16 mouse cellular contexts compared by ENCODE assay signal in the genomic region with DNA sequence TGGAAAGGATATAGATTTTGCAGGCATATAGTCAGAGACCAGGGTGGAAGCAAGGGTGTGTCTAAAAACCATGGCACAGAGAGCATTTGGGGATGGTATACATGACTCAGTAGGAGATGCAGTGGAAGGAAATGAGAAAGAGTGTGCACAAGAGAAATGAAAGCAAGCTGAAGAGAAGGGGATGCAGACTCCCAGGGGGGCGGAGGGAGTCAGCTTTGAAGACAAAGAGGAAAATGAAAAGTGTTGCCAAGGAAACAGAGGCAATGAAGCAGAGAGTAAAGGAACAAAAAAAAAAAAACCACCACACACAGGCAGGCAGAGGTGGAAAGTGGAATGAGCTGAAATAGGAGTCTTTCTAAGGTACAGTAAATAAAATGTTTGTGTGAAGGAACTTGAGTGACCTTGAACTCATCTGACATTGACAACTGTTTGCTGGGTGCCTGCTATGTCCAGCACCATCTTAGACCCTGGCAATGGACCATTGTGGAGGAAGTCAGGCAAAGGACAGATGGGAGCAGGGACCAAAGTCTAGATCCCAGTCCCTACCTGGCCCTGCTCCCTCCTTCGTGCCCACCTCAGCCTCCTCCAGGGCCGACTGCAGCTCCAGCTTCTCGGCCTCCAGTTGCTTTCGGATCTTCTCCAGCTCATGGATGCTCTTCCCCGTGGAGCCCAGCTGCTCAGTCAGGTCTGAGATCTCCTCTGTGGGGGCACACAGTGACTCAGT. TPM values are rescaled to one million over a fixed set of nuclear protein-coding genes. Genes with fewer than 3 reads are reported as not detected.
DNase-seq lines count a peak whose midpoint lies in the region; ATAC-seq and TF ChIP-seq lines count a peak whose summit lies in the region.
"Had no signal": no experiment of that assay in that cellular context is flagged by ENCODE, and none has a peak within 500 bp of the region (broad histone marks: within the 10 kb centered on the region; RNA-seq: fewer than 3 reads in every experiment).

No protein-coding gene starts in this region.

- H3K27me3 ChIP-seq in heart, postnatal 0 days (ENCODE audit: control insufficient read depth, insufficient read depth, low read length) = no peaks in the 10 kb centered on the region
- H3K27me3 ChIP-seq in forebrain, embryonic 15.5 days = no peaks in the 10 kb centered on the region

- H3K9me3 ChIP-seq in heart, postnatal 0 days (replicated peaks; ENCODE audit: control insufficient read depth, low read length) = no peaks in the 10 kb centered on the region
- no peaks in the 10 kb centered on the region for H3K9me3 ChIP-seq in forebrain, embryonic 15.5 days

- no peak for DNase-seq in heart, postnatal 0 days (ENCODE audit: low spot score)
- no peak for DNase-seq in heart, adult 8-10 months (ENCODE audit: low spot score)
- DNase-seq in left cerebral cortex, postnatal 14 days (ENCODE audit: low spot score in 2 of 2) = peak; percentile 52 to 75
- peak; percentile 28 to 43 for DNase-seq in right cerebral cortex, adult 2 months (ENCODE audit: low spot score in 2 of 2)
- DNase-seq in cerebellum, postnatal 36 days = no peak
- DNase-seq in thymus, postnatal 10 days (ENCODE audit: low spot score in 2 of 2) = no peak
- DNase-seq in gastrocnemius, postnatal 36 days = no peak
- DNase-seq: kidney, adult 9 months; lung, adult 18-20 months; spleen, adult 18-20 months had no signal

- H3K4me2 ChIP-seq in heart, postnatal 0 days (ENCODE audit: low read depth, low read length) = peak overlapping the region; percentile 61
- no peak overlapping the region for H3K4me2 ChIP-seq in forebrain, embryonic 15.5 days (replicated peaks)

- 64% methylated on average over 6 of the region's 6 CpGs for WGBS in heart, postnatal 0 days
- 67% methylated on average over 6 of the region's 6 CpGs for WGBS in forebrain, embryonic 15.5 days

- H3K4me1 ChIP-seq in heart, postnatal 0 days (ENCODE audit: control insufficient read depth, insufficient read depth) = 0 out of 2 replicates have a peak, but pooled peaks cover 4% of the 10 kb centered on the region
- peaks cover 10% of the 10 kb centered on the region for H3K4me1 ChIP-seq in forebrain, embryonic 15.5 days

- H3K9ac ChIP-seq in heart, postnatal 0 days (replicated peaks; ENCODE audit: low read depth, low read length) = peak overlapping the region; percentile 46; the same call in 1 of the 2 replicates
- 0 out of 2 replicates have a peak overlapping the region, but pooled peaks have one; percentile 1 for H3K9ac ChIP-seq in forebrain, embryonic 15.5 days (replicated peaks)

- TF ChIP-seq CTCF in heart, postnatal 0 days (IDR thresholded peaks at IDR 0.05; ENCODE audit: low read depth) = no peak

- ATAC-seq in heart, postnatal 0 days (ENCODE audit: insufficient read depth, low read depth) = no peak
- ATAC-seq in forebrain, embryonic 15.5 days (replicated peaks) = peak; percentile 42; the same call in 1 of the 2 replicates

- intact Hi-C loops in left cerebral cortex, postnatal 14 days (cut with DNase I) = no loop called here
- intact Hi-C loops in gastrocnemius, postnatal 36 days (cut with DNase I) = no loop called here

- no peak for TF ChIP-seq EP300 in heart, postnatal 0 days (IDR thresholded peaks at IDR 0.05; ENCODE audit: low read depth)

- peaks cover 75% of the 10 kb centered on the region for H3K36me3 ChIP-seq in heart, postnatal 0 days (replicated peaks; ENCODE audit: control insufficient read depth, insufficient read depth, low read length)
- H3K36me3 ChIP-seq in forebrain, embryonic 15.5 days = no peaks in the 10 kb centered on the region

- peak overlapping the region; percentile 96 for H3K27ac ChIP-seq in heart, postnatal 0 days (ENCODE audit: low read depth)
- peak overlapping the region; percentile 79 for H3K27ac ChIP-seq in forebrain, embryonic 15.5 days (replicated peaks)

- H3K4me3 ChIP-seq in heart, postnatal 0 days (ENCODE audit: low read depth, low read length) = no peak overlapping the region
- no peak overlapping the region for H3K4me3 ChIP-seq in forebrain, embryonic 15.5 days

RNA-seq across cellular contexts. Expression of a gene that starts 2.5 kb away (rescaled TPM):
- total RNA-seq in heart, postnatal 0 days (2014; rRNA removed; ENCODE audit: low replicate concordance) = not detected in 2 replicates
- not detected in 2 replicates for polyA plus RNA-seq in heart, postnatal 0 days (2015; fragmentation: Nextera tagmentation; extraction: Ambion mirVana)
- not detected for total RNA-seq in heart, adult 8-10 months (2022)
- not detected in 2 replicates for polyA plus RNA-seq in forebrain, embryonic 15.5 days (2015; fragmentation: Nextera tagmentation; extraction: Ambion mirVana)
- total RNA-seq in left cerebral cortex, postnatal 14 days (2021) = not detected
- not detected for total RNA-seq in gastrocnemius, postnatal 36 days (2021)
- total RNA-seq: adrenal gland, postnatal 4 days; common myeloid progenitor, adult 5-6 weeks; left cerebral cortex, postnatal 10 days; MEL; monocyte, adult 5-6 weeks had no signal

RNA-seq across cellular contexts. Expression of a gene that starts 7.5 kb away (rescaled TPM):
- total RNA-seq in heart, postnatal 0 days (2014; rRNA removed; ENCODE audit: low replicate concordance) = 3,860 and 3,976 TPM in 2 replicates
- 8,242 and 9,737 TPM in 2 replicates for polyA plus RNA-seq in heart, postnatal 0 days (2015; fragmentation: Nextera tagmentation; extraction: Ambion mirVana)
- over 10,000 TPM; 18,156 to 23,973 (median 22,335) TPM for total RNA-seq in heart, adult 8-10 months (2022)
- polyA plus RNA-seq in forebrain, embryonic 15.5 days (2015; fragmentation: Nextera tagmentation; extraction: Ambion mirVana) = 1.0 and 1.3 TPM in 2 replicates
- 1 to 10 TPM; 2.7 to 3.7 TPM for total RNA-seq in left cerebral cortex, postnatal 14 days (2021)
- 100 to 1,000 TPM in 1 of 2 experiments, 10 to 100 TPM in 1; 40.5 to 246 TPM for total RNA-seq in gastrocnemius, postnatal 36 days (2021)
- total RNA-seq: common myeloid progenitor, adult 5-6 weeks; MEL; monocyte, adult 5-6 weeks had no signal

RNA-seq across cellular contexts. Expression of a gene that starts 20.2 kb away (rescaled TPM):
- 4,273 and 4,731 TPM in 2 replicates for total RNA-seq in heart, postnatal 0 days (2014; rRNA removed; ENCODE audit: low replicate concordance)
- 1,026 and 1,537 TPM in 2 replicates for polyA plus RNA-seq in heart, postnatal 0 days (2015; fragmentation: Nextera tagmentation; extraction: Ambion mirVana)
- 1,000 to 10,000 TPM; 1,453 to 2,519 (median 2,136) TPM for total RNA-seq in heart, adult 8-10 months (2022)
- 6.5 and 6.7 TPM in 2 replicates for polyA plus RNA-seq in forebrain, embryonic 15.5 days (2015; fragmentation: Nextera tagmentation; extraction: Ambion mirVana)
- total RNA-seq in left cerebral cortex, postnatal 14 days (2021) = 1 to 10 TPM; 5.6 to 7.8 TPM
- total RNA-seq in gastrocnemius, postnatal 36 days (2021) = 1,000 to 10,000 TPM in 1 of 2 experiments, 100 to 1,000 TPM in 1; 194 to 1,204 TPM
- total RNA-seq: common myeloid progenitor, adult 5-6 weeks; MEL; monocyte, adult 5-6 weeks had no signal

RNA-seq across cellular contexts. Expression of a gene that starts 38.2 kb away (rescaled TPM):
- total RNA-seq in heart, postnatal 0 days (2014; rRNA removed; ENCODE audit: low replicate concordance) = 3.1 and 8.1 TPM in 2 replicates
- 0.34 and 0.85 TPM in 2 replicates for polyA plus RNA-seq in heart, postnatal 0 days (2015; fragmentation: Nextera tagmentation; extraction: Ambion mirVana)
- 1 to 10 TPM in 1 of 4 experiments, under 1 TPM in 1, not detected in 2; 0.41 to 1.2 TPM for total RNA-seq in heart, adult 8-10 months (2022)
- polyA plus RNA-seq in forebrain, embryonic 15.5 days (2015; fragmentation: Nextera tagmentation; extraction: Ambion mirVana) = 3.8 and 5.5 TPM in 2 replicates
- total RNA-seq in left cerebral cortex, postnatal 14 days (2021) = 10 to 100 TPM; 38.2 to 40.8 TPM
- under 1 TPM in 1 of 2 experiments, not detected in 1; 0.42 TPM for total RNA-seq in gastrocnemius, postnatal 36 days (2021)
- total RNA-seq: common myeloid progenitor, adult 5-6 weeks; MEL; monocyte, adult 5-6 weeks had no signal

RNA-seq across cellular contexts. Expression of a gene that starts 41.0 kb away (rescaled TPM):
- 20.2 and 50.1 TPM in 2 replicates for total RNA-seq in heart, postnatal 0 days (2014; rRNA removed; ENCODE audit: low replicate concordance)
- polyA plus RNA-seq in heart, postnatal 0 days (2015; fragmentation: Nextera tagmentation; extraction: Ambion mirVana) = 50.0 and 50.9 TPM in 2 replicates
- total RNA-seq in heart, adult 8-10 months (2022) = 10 to 100 TPM; 22.3 to 31.5 (median 25.9) TPM
- 67.1 and 70.8 TPM in 2 replicates for polyA plus RNA-seq in forebrain, embryonic 15.5 days (2015; fragmentation: Nextera tagmentation; extraction: Ambion mirVana)
- total RNA-seq in left cerebral cortex, postnatal 14 days (2021) = 10 to 100 TPM; 20.2 to 21.6 TPM
- total RNA-seq in gastrocnemius, postnatal 36 days (2021) = 10 to 100 TPM; 13.9 to 18.1 TPM

Comparison
In these comparisons a context has a peak if more than half of its experiments do, and no peak if none do; other contexts are left out.
1. DNase-seq: peak in left cerebral cortex, postnatal 14 days (2 of 2) and right cerebral cortex, adult 2 months (2 of 2); none in heart, postnatal 0 days (single experiment), heart, adult 8-10 months (single experiment), cerebellum, postnatal 36 days (0 of 2), thymus, postnatal 10 days (0 of 2) and gastrocnemius, postnatal 36 days (0 of 2).
2. RNA of a gene that starts 7.5 kb away (total RNA-seq): 18,156 to 23,973 TPM in heart, adult 8-10 months and 3,860 to 3,976 TPM in heart, postnatal 0 days; 40.5 to 246 TPM in gastrocnemius, postnatal 36 days and 2.7 to 3.7 TPM in left cerebral cortex, postnatal 14 days; every median in the first group is over 10 times any median in the second.
3. RNA of a gene that starts 20.2 kb away (total RNA-seq): 4,273 to 4,731 TPM in heart, postnatal 0 days, 1,453 to 2,519 TPM in heart, adult 8-10 months and 194 to 1,204 TPM in gastrocnemius, postnatal 36 days; 5.6 to 7.8 TPM in left cerebral cortex, postnatal 14 days; every median in the first group is over 10 times any median in the second.